Mouse (Mus musculus): ENCODE data around the gene Tmem135. TPM values are rescaled to one million over a fixed set of nuclear protein-coding genes. Genes with fewer than 3 reads are reported as not detected.

Tmem135 gene
- polyA plus RNA-seq, 1 experiment from 2014 or later, result 25.2 TPM

GRCm38 (mm10) chr7:89428804-89429203, 24.8 kb upstream of the Tmem135 start:
- H3K27me3 ChIP-seq, result no peaks in the 10 kb centered on the region

GRCm38 (mm10) chr7:89427101-89427500, 23.1 kb upstream of the Tmem135 start:
- Histone ChIP-seq H3K27me3 (no peaks in the 10 kb centered on the region), H3K4me2 (replicated peaks) (no peak overlapping the region), H3K9ac (no peak overlapping the region), H3K4me1 (0 out of 2 replicates have a peak, but pooled peaks cover 11% of the 10 kb centered on the region), H3K36me3 (no peaks in the 10 kb centered on the region), H3K4me3 (replicated peaks) (no peak overlapping the region), H3K9me3 (replicated peaks) (no peaks in the 10 kb centered on the region), H3K27ac (replicated peaks) (no peak overlapping the region)
- 28% methylated on average over 5 of the region's 5 CpGs for WGBS
- ATAC-seq (ENCODE audit: insufficient number of reproducible peaks, low FRiP score, low TSS enrichment, low read depth), result no peak

More at GRCm38 (mm10) chr7:89428804-89429203, 24.8 kb upstream of the Tmem135 start:
- Histone ChIP-seq H3K27ac (replicated peaks) (no peak overlapping the region), H3K36me3 (no peaks in the 10 kb centered on the region), H3K9me3 (replicated peaks) (no peaks in the 10 kb centered on the region), H3K4me3 (replicated peaks) (no peak overlapping the region), H3K4me1 (peaks cover 19% of the 10 kb centered on the region), H3K9ac (no peak overlapping the region), H3K4me2 (replicated peaks) (no peak overlapping the region)
- ATAC-seq (ENCODE audit: insufficient number of reproducible peaks, low FRiP score, low TSS enrichment, low read depth), result no peak
- WGBS, result 87% methylated on average over 5 of the region's 5 CpGs

DNA sequence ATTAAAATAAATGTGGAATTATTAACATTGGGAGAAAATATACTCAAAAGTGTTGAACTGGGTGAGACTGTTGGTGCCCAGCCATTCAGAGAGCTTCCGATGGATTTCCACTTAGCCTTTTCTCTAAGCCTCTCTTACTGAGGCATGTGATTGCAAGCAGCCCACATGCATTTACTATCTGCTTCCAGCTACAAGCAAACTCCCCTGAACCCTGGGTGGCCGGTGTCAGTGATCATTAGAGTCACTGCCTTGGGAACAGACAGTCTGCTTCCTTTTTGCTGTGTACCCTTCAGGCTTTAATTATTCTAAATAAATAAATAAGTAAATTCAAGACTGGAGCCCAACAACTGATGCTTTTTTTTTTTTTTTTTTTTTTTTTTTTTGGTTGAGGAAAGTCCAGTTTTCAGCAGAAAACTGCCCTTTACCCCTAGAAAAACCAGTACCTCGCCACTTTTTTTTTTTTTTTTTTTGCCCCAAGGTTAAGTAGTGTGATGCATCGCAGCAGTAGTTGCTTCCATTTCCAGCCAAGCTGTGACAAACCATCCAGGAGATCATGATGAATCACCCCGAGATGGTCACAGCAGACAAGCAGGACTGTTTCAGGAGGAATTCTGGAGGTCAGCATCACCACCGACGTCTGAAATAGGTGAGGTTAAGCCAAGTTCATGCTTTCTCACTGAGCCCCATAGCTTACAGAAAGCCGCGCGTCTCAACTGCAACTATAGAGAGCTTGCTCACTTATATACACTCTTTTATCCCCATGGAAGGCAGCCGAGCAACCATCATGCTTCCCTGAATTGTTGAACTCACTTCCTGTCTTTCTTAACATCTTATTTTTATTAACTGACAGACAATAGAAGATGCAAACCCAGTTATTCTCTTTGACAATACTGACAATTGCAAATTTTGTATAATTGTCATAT, 22.0 kb upstream of the Tmem135 start:
- Histone ChIP-seq H3K36me3 (no peaks in the 10 kb centered on the region), H3K4me2 (replicated peaks) (no peak overlapping the region), H3K27me3 (no peaks in the 10 kb centered on the region), H3K27ac (replicated peaks) (no peak overlapping the region), H3K4me3 (replicated peaks) (no peak overlapping the region), H3K9me3 (replicated peaks) (no peaks in the 10 kb centered on the region), H3K9ac (no peak overlapping the region), H3K4me1 (0 out of 2 replicates have a peak, but pooled peaks cover 11% of the 10 kb centered on the region)
- no peak for ATAC-seq (ENCODE audit: insufficient number of reproducible peaks, low FRiP score, low TSS enrichment, low read depth)
- 26% methylated on average over 11 of the region's 11 CpGs for WGBS

- Histone ChIP-seq H3K36me3 (no peaks in the 10 kb centered on the region), H3K27ac (replicated peaks) (no peak overlapping the region), H3K27me3 (no peaks in the 10 kb centered on the region), H3K9me3 (replicated peaks) (no peaks in the 10 kb centered on the region), H3K9ac (no peak overlapping the region), H3K4me2 (replicated peaks) (no peak overlapping the region), H3K4me3 (replicated peaks) (no peak overlapping the region), H3K4me1 (0 out of 2 replicates have a peak, but pooled peaks cover 11% of the 10 kb centered on the region)
- no peak for ATAC-seq (ENCODE audit: insufficient number of reproducible peaks, low FRiP score, low TSS enrichment, low read depth)
- 78% methylated on average over 5 of the region's 5 CpGs for WGBS
Observed at GRCm38 (mm10) chr7:89424659-89425058, 20.6 kb upstream of the Tmem135 start.

- Histone ChIP-seq H3K27me3 (no peaks in the 10 kb centered on the region), H3K9me3 (replicated peaks) (no peaks in the 10 kb centered on the region), H3K4me3 (replicated peaks) (no peak overlapping the region), H3K4me1 (0 out of 2 replicates have a peak, but pooled peaks cover 11% of the 10 kb centered on the region), H3K9ac (no peak overlapping the region), H3K36me3 (no peaks in the 10 kb centered on the region), H3K4me2 (replicated peaks) (no peak overlapping the region), H3K27ac (replicated peaks) (no peak overlapping the region)
- WGBS, result 25% methylated on average over 8 of the region's 8 CpGs
- no peak for ATAC-seq (ENCODE audit: insufficient number of reproducible peaks, low FRiP score, low TSS enrichment, low read depth)
Observed at GRCm38 (mm10) chr7:89423688-89424255, 19.8 kb upstream of the Tmem135 start.

GRCm38 (mm10) chr7:89423194-89423593, 19.2 kb upstream of the Tmem135 start:
- 27% methylated on average over 5 of the region's 5 CpGs for WGBS
- Histone ChIP-seq H3K9me3 (replicated peaks) (no peaks in the 10 kb centered on the region), H3K4me2 (replicated peaks) (no peak overlapping the region), H3K27ac (replicated peaks) (no peak overlapping the region), H3K9ac (no peak overlapping the region), H3K4me3 (replicated peaks) (no peak overlapping the region), H3K27me3 (no peaks in the 10 kb centered on the region), H3K36me3 (no peaks in the 10 kb centered on the region), H3K4me1 (0 out of 2 replicates have a peak, but pooled peaks cover 16% of the 10 kb centered on the region)
- no peak for ATAC-seq (ENCODE audit: insufficient number of reproducible peaks, low FRiP score, low TSS enrichment, low read depth)

GRCm38 (mm10) chr7:89422650-89423049, 18.6 kb upstream of the Tmem135 start:
- WGBS, result 47% methylated on average over 8 of the region's 8 CpGs
- Histone ChIP-seq H3K27me3 (no peaks in the 10 kb centered on the region), H3K9ac (no peak overlapping the region), H3K36me3 (no peaks in the 10 kb centered on the region), H3K4me1 (0 out of 2 replicates have a peak, but pooled peaks cover 20% of the 10 kb centered on the region), H3K4me2 (replicated peaks) (no peak overlapping the region), H3K27ac (replicated peaks) (no peak overlapping the region), H3K4me3 (replicated peaks) (no peak overlapping the region), H3K9me3 (replicated peaks) (no peaks in the 10 kb centered on the region)
- ATAC-seq (ENCODE audit: insufficient number of reproducible peaks, low FRiP score, low TSS enrichment, low read depth), result no peak

DNA sequence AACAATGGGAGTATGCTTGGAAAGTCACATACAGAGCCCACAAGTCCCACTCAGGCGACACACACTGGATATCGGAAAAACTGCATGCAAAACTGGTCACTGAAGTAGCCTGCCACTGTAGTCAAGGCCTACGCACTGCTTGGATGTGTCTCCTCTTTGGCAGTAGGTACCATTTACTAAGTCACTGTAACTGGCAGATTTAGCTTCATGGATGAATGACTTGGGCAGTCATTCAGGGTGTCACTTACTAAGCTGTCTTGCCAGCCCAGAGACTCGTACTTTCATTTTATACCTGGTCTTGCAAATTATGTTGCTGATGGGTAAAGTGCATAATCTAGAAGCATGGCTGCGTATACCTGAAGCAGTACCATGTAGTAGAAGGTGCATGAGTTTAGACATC, 17.3 kb upstream of the Tmem135 start:
- H3K27ac ChIP-seq (replicated peaks), result no peak overlapping the region
- no peak for ATAC-seq (ENCODE audit: insufficient number of reproducible peaks, low FRiP score, low TSS enrichment, low read depth)

DNA sequence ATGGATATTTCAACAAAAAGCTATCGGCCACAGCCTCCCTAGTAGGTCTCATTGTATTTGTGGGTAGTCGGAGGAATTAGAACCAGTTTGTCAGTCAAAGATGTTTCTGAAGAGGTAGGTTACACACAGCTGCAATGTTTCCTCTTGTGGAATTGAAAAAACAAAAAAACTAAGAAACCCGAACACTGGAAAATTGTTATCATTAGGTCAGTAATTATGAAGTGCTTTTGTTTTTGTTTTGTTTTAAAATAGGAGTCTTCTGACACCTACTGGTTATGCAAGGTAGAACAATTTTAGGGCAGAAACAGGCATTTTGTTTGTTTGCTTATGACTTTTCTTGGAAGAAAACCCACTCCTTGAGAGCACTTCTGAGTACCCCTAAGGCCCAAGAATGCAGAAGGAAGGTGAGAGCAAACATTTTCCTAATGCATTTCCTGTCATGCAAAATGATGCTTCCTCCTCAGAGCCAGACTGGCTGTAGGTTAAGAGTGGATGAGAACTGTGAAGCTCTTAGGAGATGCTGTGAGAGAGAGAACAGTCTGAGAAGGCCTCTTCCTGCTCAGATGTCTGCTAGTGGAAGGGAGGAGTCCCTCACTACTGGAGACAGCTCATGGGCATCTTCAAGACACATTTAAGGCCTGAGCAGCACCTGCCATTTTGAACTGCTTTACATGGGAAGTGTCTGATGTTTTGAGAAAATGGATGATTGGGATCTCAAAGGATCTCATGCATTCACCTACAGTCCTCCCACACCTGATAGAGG, 15.1 kb upstream of the Tmem135 start:
- Histone ChIP-seq H3K9ac (no peak overlapping the region), H3K27ac (replicated peaks) (no peak overlapping the region), H3K4me1 (0 out of 2 replicates have a peak, but pooled peaks cover 13% of the 10 kb centered on the region), H3K4me3 (replicated peaks) (no peak overlapping the region), H3K27me3 (no peaks in the 10 kb centered on the region), H3K4me2 (replicated peaks) (peak overlapping the region; percentile 12; the same call in 1 of the 2 replicates), H3K9me3 (replicated peaks) (no peaks in the 10 kb centered on the region), H3K36me3 (no peaks in the 10 kb centered on the region)
- ATAC-seq (ENCODE audit: insufficient number of reproducible peaks, low FRiP score, low TSS enrichment, low read depth), result no peak
- WGBS, result 37% methylated on average over 3 of the region's 3 CpGs

More for the DNA sequence above, 17.3 kb upstream of the Tmem135 start:
- Histone ChIP-seq H3K36me3 (no peaks in the 10 kb centered on the region), H3K4me2 (replicated peaks) (no peak overlapping the region), H3K9me3 (replicated peaks) (no peaks in the 10 kb centered on the region), H3K9ac (no peak overlapping the region), H3K4me3 (replicated peaks) (no peak overlapping the region), H3K4me1 (0 out of 2 replicates have a peak, but pooled peaks cover 17% of the 10 kb centered on the region), H3K27me3 (no peaks in the 10 kb centered on the region)
- 95% methylated on average over 5 of the region's 5 CpGs for WGBS

DNA sequence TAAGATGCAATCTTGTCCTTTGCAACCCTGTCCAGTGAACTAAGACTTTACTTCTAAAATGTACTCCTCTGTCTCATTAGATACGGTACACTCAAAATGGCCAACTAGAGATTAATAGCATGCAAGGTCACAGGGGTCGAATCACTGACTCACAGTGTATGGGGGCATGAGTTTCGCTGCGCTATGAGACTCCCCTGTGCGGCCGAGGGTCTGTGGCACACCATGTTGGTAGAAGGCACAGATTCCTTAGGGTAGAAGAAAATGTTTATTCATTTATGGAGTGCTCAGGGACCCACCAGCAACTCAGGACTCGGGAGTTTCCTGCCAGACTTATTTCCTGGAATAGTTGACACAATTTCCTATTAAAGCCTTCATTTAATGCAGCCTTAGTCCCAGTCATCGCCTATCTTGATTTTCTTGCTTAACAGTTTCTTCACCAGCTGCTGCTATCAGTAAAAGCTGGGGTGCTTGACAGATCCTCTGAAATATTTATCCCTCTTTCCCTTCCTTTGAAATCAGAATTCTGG, 14.2 kb upstream of the Tmem135 start:
- H3K27me3 ChIP-seq, result 0 out of 2 replicates have a peak, but pooled peaks cover 3% of the 10 kb centered on the region
- no peak overlapping the region for H3K4me2 ChIP-seq (replicated peaks)
- no peak for ATAC-seq (ENCODE audit: insufficient number of reproducible peaks, low FRiP score, low TSS enrichment, low read depth)
- no peak overlapping the region for H3K9ac ChIP-seq
- H3K9me3 ChIP-seq (replicated peaks), result no peaks in the 10 kb centered on the region
- 64% methylated on average over 8 of the region's 8 CpGs for WGBS
- no peak overlapping the region for H3K4me3 ChIP-seq (replicated peaks)
- H3K36me3 ChIP-seq, result no peaks in the 10 kb centered on the region
- H3K27ac ChIP-seq (replicated peaks), result no peak overlapping the region
- H3K4me1 ChIP-seq, result peaks cover 12% of the 10 kb centered on the region; the same call in 1 of the 2 replicates
